Mouse (Mus musculus) left cerebral cortex, postnatal 25 days (tissue): ENCODE data around the gene Dhx58. TPM values are rescaled to one million over a fixed set of nuclear protein-coding genes. Genes with fewer than 3 reads are reported as not detected.
"Not testable (repeated sequence)": the region's sequence is repeated elsewhere in the genome, so short reads cannot be mapped to it uniquely, and the experiment has no call there.

Experiments
- DNase-seq, 2 experiments: peaks; one replicate each; pipeline ENCODE4 v3.0.0; 2022; ENCODE audit warnings: low spot score in 2 of 2, mixed read lengths in 1 of 2
- intact Hi-C: fragments of 180-260 bp; cut with DNase I; formaldehyde crosslinking; loops from one replicate; pipeline ENCODE4 v1.15.1; 2025
- total RNA-seq, 2 experiments: library from RNA; stranded (reverse); gene quantifications; 2 replicates each; pipeline ENCODE4 v1.2.3; 2021

Dhx58 gene
- total RNA-seq, 2 experiments from 2014 or later = 1.9 to 2.6 TPM

GRCm38 (mm10) chr11:100671956-100672355, 32.1 kb downstream of the Dhx58 start:
- DNase-seq = no peak
- intact Hi-C loops = no loop called here

GRCm38 (mm10) chr11:100671049-100671448, 33.0 kb downstream of the Dhx58 start:
- intact Hi-C loops = no loop called here
- DNase-seq = no peak

GRCm38 (mm10) chr11:100659806-100660205, 44.3 kb downstream of the Dhx58 start:
- intact Hi-C loops = no loop called here
- no peak for DNase-seq

GRCm38 (mm10) chr11:100656458-100656857, 47.6 kb downstream of the Dhx58 start:
- DNase-seq = no peak
- intact Hi-C loops = no loop called here

GRCm38 (mm10) chr11:100655589-100655988, 48.5 kb downstream of the Dhx58 start:
- DNase-seq, intact Hi-C loops: not testable (repeated sequence)

GRCm38 (mm10) chr11:100651748-100652147, 52.3 kb downstream of the Dhx58 start:
- DNase-seq = no peak
- intact Hi-C loops = no loop called here

GRCm38 (mm10) chr11:100651205-100651604, 52.9 kb downstream of the Dhx58 start:
- intact Hi-C loops = no loop called here
- DNase-seq = no peak

- intact Hi-C loops = no loop called here
- no peak for DNase-seq
These were observed 55.7 kb downstream of the Dhx58 start for GRCm38 (mm10) chr11:100648405-100648804.

GRCm38 (mm10) chr11:100646265-100646664, 57.8 kb downstream of the Dhx58 start:
- DNase-seq = no peak
- intact Hi-C loops = no loop called here

Other genes with a start within 250 kb of the Dhx58 start
- gene Klhl11, start 231.5 kb downstream of the Dhx58 start, total RNA-seq = 100 to 1,000 TPM in 1 of 2 experiments, 10 to 100 TPM in 1; 97.7 to 102 TPM
- 100 to 1,000 TPM; 114 to 124 TPM for gene Acly, start 176.3 kb downstream of the Dhx58 start, total RNA-seq
- gene Ttc25, start 158.7 kb downstream of the Dhx58 start, total RNA-seq = 1 to 10 TPM in 1 of 2 experiments, under 1 TPM in 1; 0.55 to 1.3 TPM
- gene Cnp, start 129.4 kb downstream of the Dhx58 start, total RNA-seq = 100 to 1,000 TPM; 207 to 230 TPM
- gene Nkiras2, start 85.0 kb downstream of the Dhx58 start, total RNA-seq = 10 to 100 TPM; 13.7 to 14.7 TPM
- gene Dnajc7, start 84.1 kb downstream of the Dhx58 start, total RNA-seq = 100 to 1,000 TPM; 231 to 258 TPM
- gene Zfp385c, start 11.8 kb downstream of the Dhx58 start, total RNA-seq = under 1 TPM; 0.16 to 0.30 TPM
- gene Kat2a, start 8.2 kb upstream of the Dhx58 start, total RNA-seq = 10 to 100 TPM; 58.9 to 59.4 TPM
- gene Hspb9, start 9.6 kb upstream of the Dhx58 start, total RNA-seq = not detected
- 100 to 1,000 TPM; 152 to 158 TPM for gene Rab5c, start 33.9 kb upstream of the Dhx58 start, total RNA-seq
- 10 to 100 TPM; 10.2 to 16.6 TPM for gene Kcnh4, start 55.7 kb upstream of the Dhx58 start, total RNA-seq
- gene Hcrt, start 58.7 kb upstream of the Dhx58 start, total RNA-seq = 10 to 100 TPM in 1 of 2 experiments, not detected in 1; 27.1 TPM
- 1 to 10 TPM; 6.3 to 9.7 TPM for gene Ghdc, start 66.7 kb upstream of the Dhx58 start, total RNA-seq
- gene Stat5b, start 146.5 kb upstream of the Dhx58 start, total RNA-seq = 10 to 100 TPM; 20.1 to 23.1 TPM
- gene Stat5a, start 155.1 kb upstream of the Dhx58 start, total RNA-seq = 1 to 10 TPM; 2.1 to 2.2 TPM
- 10 to 100 TPM; 44.1 to 45.0 TPM for gene Stat3, start 235.3 kb upstream of the Dhx58 start, total RNA-seq